Mouse (Mus musculus) left cerebral cortex, postnatal 4 days (tissue): ENCODE measurements around the gene Tcf15. TPM values are rescaled to one million over a fixed set of nuclear protein-coding genes. Genes with fewer than 3 reads are reported as not detected.

Source experiments
- DNase-seq: peaks from one replicate; pipeline ENCODE4 v3.0.0-alpha.2; 2022
- intact Hi-C: fragments of 180-260 bp; cut with DNase I; formaldehyde crosslinking; loops from one replicate; pipeline ENCODE4 v1.15.1; 2025
- total RNA-seq, 2 experiments: library from RNA; stranded (reverse); gene quantifications; 2 replicates each; pipeline ENCODE4 v1.2.3; 2021

Gene Tcf15
- total RNA-seq, 2 experiments from 2014 or later, result 0.54 to 1.1 TPM

DNA sequence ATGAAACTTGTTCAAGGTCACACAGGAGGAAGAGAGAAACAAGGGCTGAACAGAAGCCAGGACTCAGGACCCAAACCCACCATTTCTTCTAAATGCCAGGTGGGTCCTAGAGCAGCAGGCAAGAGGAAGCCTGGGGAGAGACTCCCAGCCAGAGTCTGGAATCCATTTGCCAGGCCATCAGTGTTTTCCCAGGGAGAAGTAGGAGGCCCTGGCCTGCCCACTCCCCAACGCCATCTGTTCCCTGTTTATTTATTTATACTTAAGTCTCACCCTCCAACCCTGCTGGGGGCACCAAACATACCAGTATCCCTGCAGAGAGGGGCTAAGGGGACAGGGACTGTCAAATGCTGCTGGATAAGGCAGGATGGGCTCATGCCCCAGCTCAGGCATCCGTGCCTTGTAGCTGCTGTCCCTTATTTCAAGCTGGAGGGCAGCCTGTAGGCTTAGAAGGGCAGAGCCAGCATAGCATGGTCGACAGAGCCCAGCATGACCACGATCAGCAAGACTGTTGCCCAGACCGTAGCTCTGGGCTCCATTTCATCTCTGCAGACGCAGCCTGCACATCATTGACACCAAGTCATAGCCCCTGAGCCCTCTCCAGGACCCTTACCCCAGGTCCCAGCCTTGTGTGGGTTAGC is 24.0 kb upstream of the Tcf15 start:
- intact Hi-C loops, result no loop called here
- peak; percentile 59 for DNase-seq

GRCm38 (mm10) chr2:152122896-152123295 is 20.5 kb upstream of the Tcf15 start:
- no peak for DNase-seq
- intact Hi-C loops, result no loop called here

- intact Hi-C loops, result loop anchor here (5.0 kb wide), 1 partner anchor 69 kb away; no protein-coding TSS in a partner anchor
- DNase-seq, result no peak
These were observed 14.8 kb upstream of the Tcf15 start for GRCm38 (mm10) chr2:152128597-152128996.

GRCm38 (mm10) chr2:152129778-152130177 is 13.6 kb upstream of the Tcf15 start:
- intact Hi-C loops, result loop anchor here (5.0 kb wide), 1 partner anchor 68 kb away; no protein-coding TSS in a partner anchor
- no peak for DNase-seq

DNA sequence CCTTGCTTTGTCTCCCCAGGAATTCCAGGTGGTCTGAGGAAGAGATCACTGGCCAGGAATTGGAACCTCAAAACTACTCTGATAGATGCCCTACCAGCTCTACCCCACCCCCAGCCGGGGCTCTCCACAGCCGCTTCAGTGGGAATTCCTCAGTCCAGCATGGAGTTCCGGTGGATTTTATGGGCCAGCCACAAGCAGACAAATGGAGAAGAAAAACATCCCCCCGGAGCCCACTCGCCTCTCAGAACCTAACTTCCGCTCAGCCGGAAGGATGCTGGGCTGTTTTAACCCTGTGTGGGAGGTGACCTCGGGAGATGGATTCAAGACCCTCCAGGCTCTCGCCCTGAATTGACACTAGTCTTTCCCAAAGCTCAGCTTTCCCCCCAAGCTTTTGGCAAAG is 11.3 kb upstream of the Tcf15 start:
- intact Hi-C loops, result no loop called here
- no peak for DNase-seq

GRCm38 (mm10) chr2:152132691-152133090 is 10.7 kb upstream of the Tcf15 start:
- intact Hi-C loops, result no loop called here
- DNase-seq, result no peak

DNA sequence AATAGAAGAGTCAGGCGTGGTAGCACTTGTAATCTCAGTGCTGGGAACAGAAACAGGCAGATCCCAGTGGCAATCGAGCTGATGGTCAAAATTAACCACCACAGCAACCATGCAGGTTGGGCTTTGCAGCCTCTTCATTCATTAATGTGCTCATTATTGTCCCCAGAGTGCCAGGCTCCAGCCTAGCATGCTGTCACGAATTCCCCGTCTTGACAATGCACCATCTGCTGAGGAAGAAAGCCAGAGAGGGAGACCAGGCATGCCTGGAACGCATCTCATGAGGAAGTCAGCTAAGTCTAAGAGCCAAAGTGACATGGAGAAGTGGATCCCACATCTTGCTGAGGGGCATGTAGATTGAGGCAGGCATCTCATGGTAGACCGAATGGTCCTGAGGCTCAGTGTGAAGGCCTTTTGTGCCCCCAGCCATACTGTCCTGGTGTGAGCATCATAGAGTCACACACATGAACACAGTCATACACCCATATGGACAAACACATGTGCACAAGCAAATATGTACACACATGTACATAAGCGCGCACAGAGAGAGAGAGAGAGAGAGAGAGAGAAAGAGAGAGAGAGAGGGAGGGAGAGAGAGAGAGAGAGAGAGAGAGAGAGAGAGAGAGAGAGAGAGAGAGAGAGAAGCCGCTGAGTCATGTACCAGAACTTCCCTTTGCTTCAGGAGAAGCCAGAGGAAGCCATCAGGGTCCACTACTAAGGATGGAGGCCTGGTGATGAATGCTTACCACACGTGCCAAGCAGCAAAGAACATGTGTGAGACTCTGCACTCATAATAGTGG is 4.0 kb upstream of the Tcf15 start:
- intact Hi-C loops, result no loop called here
- DNase-seq, result peak; percentile 48

DNA sequence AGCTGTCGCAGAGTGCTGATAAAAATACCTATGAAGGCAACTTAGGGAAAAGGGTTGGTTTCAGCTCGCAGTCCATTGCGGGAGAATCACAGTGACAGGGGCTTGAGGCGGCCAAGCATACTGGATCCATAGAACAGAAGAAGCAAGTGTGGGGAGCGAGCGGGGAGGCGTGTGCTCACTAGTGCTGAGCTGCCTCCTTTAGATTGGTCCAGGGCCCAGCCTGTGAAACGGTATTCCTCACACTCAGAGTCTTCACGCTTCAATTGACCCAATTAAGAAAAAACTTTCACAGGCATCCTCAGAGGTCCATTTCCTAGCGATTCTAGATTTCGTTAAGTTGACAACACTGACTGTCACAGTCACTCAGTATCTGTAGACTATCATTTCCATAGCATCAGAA is 2.4 kb upstream of the Tcf15 start:
- intact Hi-C loops, result no loop called here
- no peak for DNase-seq

DNA sequence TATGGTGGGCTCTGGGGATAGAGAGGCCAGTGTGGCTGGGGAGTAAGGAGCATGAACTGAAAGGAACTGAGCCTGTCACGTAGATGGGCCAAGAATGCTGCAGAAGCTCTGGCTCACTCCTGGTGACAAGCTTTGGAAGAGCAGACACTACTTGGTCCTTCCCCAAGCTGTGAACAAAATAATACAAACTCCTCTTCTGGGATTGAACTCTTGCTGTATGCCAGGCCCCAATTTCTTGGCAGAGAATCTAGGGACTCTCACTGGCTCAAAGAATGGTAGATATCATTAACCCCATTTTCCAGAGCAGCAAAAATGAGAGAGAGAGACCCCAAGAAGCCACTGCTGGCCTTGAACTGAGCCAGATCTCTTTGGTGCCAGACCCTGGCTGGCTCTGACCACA is 1.9 kb upstream of the Tcf15 start:
- no peak for DNase-seq
- intact Hi-C loops, result no loop called here

DNA sequence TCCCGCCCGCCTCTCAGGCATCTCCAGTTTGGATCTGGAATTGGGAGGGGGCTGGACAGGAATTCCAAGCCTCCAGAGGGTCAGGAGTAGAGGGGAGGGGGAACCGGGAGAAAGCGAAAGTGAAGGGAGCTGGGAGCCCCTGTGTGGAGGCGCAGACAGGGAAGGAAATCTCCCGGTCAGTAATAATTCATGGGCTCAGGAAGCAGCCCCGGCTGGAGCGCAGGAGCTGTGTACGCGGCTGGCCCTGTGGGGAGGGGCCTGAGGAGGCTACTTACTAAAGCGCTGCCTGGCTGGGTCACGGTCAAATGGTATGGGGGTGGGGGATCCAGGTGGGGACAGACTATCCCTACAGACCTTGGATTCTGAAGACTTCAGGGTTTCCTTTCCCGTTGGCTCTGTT is 1.3 kb upstream of the Tcf15 start:
- peak; percentile 14 for DNase-seq
- intact Hi-C loops, result no loop called here

GRCm38 (mm10) chr2:152142571-152142970 is 790 bp upstream of the Tcf15 start:
- no peak for DNase-seq
- intact Hi-C loops, result no loop called here

DNA sequence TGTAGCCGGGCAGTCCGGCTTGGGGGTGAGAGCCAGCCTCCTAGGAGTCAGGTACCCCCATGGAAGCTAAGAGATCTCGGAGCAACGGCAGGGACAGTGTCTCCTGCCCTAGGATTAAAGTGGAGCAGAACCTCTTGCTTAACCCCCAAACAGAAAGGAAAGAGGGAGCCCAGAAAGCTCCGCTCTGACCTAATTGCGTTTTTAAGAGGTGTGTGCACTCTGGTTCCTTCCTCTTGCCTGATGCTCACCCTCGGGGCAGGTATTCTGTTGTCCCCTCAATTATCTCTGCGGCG is 743 bp downstream of the Tcf15 start:
- intact Hi-C loops, result no loop called here
- no peak for DNase-seq

DNA sequence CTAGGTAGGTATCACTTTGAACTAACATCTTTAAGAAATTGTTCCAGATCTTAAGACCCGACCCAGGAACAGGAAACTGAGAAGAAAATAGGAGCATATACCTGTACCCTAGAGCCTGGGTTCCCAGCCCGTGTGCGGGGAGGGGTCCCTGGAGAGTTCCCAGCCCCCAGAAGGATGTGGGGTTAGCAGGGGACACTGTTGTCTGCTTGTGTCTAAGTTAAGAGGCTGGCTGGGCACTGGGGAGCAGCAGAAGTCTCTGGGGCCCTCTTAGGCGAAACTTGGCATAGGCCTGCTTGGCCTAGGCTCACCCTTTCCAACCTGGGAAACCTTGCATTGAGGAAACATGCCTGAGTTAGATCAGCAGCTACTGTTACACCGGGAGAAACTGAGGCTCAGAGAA is 1.1 kb downstream of the Tcf15 start:
- intact Hi-C loops, result no loop called here
- DNase-seq, result no peak

DNA sequence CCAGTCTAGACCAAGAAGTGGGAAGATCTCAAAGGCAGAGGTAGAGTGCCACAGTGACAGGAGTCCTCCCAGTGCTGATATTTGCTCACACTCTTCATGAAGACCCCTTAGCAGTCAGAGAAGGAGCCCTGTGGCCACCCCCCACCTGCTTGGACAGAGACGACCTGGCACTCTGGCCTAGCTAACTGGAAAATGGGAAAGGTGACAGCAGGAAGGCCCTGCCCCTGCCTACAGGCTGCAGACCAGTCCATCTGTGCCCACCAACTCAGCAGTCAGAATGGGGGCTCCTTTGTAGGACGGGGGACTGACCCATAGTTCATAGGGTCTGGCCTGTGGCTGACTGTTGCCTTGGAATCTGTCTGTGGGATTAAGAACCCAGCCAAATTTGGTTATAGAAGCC is 2.4 kb downstream of the Tcf15 start:
- no peak for DNase-seq
- intact Hi-C loops, result no loop called here

DNA sequence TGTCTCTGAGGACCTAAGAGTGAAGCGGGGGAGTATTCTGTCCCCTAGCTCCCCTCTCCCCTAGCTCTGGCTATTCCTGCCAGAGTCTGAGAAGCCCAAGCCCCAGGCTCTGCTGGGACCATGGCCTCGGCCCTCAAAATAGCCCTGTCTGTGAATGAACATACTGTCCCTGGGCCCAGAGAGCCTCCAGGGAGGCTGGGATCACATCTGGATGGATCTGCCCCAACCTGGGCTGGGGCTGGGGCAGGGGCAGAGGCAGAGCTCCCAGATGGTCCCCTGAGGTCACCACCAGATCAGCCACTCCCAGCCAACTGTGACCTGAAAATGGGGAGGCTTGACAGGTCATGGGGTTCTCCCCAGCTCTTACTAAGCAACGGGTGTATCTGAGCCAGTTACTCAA is 3.7 kb downstream of the Tcf15 start:
- DNase-seq, result no peak
- intact Hi-C loops, result no loop called here

- DNase-seq, result no peak
- intact Hi-C loops, result no loop called here
These were observed 5.3 kb downstream of the Tcf15 start for GRCm38 (mm10) chr2:152148675-152149074.

- DNase-seq, result no peak
- intact Hi-C loops, result no loop called here
These were observed 6.5 kb downstream of the Tcf15 start for GRCm38 (mm10) chr2:152149891-152150290.

DNA sequence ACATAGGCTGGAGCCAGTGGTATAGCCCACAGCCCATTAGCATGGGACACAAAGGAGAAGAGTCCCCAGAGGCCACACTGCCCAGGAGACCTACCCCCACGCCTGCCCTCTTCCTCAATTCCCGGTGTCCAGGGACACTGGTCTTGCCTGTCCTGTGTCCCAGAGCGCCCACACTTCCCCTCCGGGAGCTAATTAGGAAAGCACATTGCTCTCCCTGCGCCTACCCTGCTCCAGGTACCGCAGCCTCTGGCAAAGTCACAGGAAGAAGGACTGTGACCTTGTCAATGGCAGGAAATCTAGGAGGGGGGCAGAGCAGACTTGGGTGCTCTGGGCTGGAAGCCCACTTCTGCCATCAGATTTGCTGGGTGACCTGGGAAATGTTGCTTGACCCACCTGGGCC is 7.0 kb downstream of the Tcf15 start:
- no peak for DNase-seq
- intact Hi-C loops, result no loop called here

GRCm38 (mm10) chr2:152153361-152153760 is 10.0 kb downstream of the Tcf15 start:
- DNase-seq, result no peak
- intact Hi-C loops, result no loop called here

GRCm38 (mm10) chr2:152155414-152156208 is 12.2 kb downstream of the Tcf15 start:
- peak; percentile 35 for DNase-seq
- intact Hi-C loops, result no loop called here

- intact Hi-C loops, result no loop called here
- DNase-seq, result no peak
These were observed 13.1 kb downstream of the Tcf15 start for GRCm38 (mm10) chr2:152156471-152156870.

DNA sequence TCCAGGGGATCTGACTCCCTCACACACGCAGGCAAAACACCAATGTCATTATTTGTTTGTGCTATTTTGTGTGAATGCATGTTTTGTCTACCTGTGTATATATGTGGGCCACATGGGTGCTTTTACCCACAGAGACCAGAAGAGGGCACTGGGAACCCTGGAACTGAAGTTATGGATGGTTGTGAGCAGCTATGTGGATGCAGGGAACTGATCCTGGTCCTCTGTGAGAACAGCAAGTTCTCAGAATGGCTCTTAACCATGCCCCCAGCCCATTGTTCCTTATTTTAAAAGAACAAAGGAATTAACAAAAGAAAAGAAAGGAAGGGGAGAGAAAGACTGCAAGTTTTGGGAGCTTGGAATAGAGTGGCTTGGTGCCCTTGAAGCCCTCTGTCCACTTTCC is 16.1 kb downstream of the Tcf15 start:
- DNase-seq, result no peak
- intact Hi-C loops, result no loop called here
